In genomic region chr8:81601136-81601535, GRCm38 (mm10) we compare ENCODE assay signal across 20 mouse cellular contexts.
"Had no signal": no experiment of that assay in that cellular context is flagged by ENCODE, and none has a peak within 500 bp of the region (broad histone marks: within the 10 kb centered on the region; RNA-seq: fewer than 3 reads in every experiment).

No protein-coding gene starts in this region.

- DNase-seq: kidney, postnatal 14 days; kidney, postnatal 4 days; left cerebral cortex, postnatal 4 days; liver, postnatal 0 days; lung, embryonic 14.5 days; right cerebral cortex, adult 18-20 months; right cerebral cortex, postnatal 14 days; right cerebral cortex, postnatal 4 days; thymus, adult 2 months; thymus, postnatal 14 days; thymus, postnatal 4 days had no signal

- H3K27me3 ChIP-seq: limb, embryonic 12.5 days; limb, embryonic 15.5 days; midbrain, embryonic 12.5 days; midbrain, embryonic 15.5 days; neural tube, embryonic 12.5 days; neural tube, embryonic 15.5 days had no signal

- H3K4me3 ChIP-seq: limb, embryonic 12.5 days; limb, embryonic 15.5 days; midbrain, embryonic 12.5 days; midbrain, embryonic 15.5 days; neural tube, embryonic 12.5 days; neural tube, embryonic 15.5 days had no signal

- H3K4me1 ChIP-seq: limb, embryonic 12.5 days; limb, embryonic 15.5 days; midbrain, embryonic 12.5 days; midbrain, embryonic 15.5 days; neural tube, embryonic 12.5 days; neural tube, embryonic 15.5 days had no signal

- H3K36me3 ChIP-seq: limb, embryonic 12.5 days; limb, embryonic 15.5 days; midbrain, embryonic 12.5 days; midbrain, embryonic 15.5 days; neural tube, embryonic 12.5 days; neural tube, embryonic 15.5 days had no signal

- H3K27ac ChIP-seq: limb, embryonic 12.5 days; limb, embryonic 15.5 days; liver, embryonic 14.5 days; macrophage; midbrain, embryonic 12.5 days; midbrain, embryonic 15.5 days; neural tube, embryonic 12.5 days; neural tube, embryonic 15.5 days; stomach, postnatal 0 days had no signal
